Mouse (Mus musculus): ENCODE data around the gene Itih2. TPM values are rescaled to one million over a fixed set of nuclear protein-coding genes. Genes with fewer than 3 reads are reported as not detected.

Gene Itih2
- polyA plus RNA-seq, 1 experiment from 2014 or later: 2.2 TPM

DNA sequence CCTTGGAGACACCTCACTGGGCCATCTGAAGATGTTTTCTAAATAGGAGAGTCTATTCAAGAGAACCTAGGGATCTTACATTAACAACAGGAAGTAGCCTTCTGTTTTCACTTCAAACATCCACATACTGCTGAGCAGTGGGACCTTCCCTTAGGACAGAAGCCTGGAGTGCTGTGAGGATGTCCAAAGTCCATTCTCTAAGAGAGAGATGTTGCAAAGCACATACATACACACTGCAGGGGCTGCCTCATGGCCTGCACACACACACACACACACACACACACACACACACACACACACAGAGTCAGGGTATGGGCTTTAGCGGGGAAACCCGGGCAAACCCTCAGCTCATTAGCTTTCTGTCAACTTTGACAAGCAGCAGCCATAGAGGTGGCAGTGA, 30.7 kb downstream of the Itih2 start:
- no peaks in the 10 kb centered on the region for H3K27me3 ChIP-seq
- no peak overlapping the region for H3K4me3 ChIP-seq
- H3K4me2 ChIP-seq: no peak overlapping the region
- H3K4me1 ChIP-seq (replicated peaks): no peaks in the 10 kb centered on the region
- WGBS: 75% methylated on average over 2 of the region's 2 CpGs
- H3K9me3 ChIP-seq: no peaks in the 10 kb centered on the region
- H3K27ac ChIP-seq (replicated peaks): no peak overlapping the region
- no peaks in the 10 kb centered on the region for H3K36me3 ChIP-seq
- H3K9ac ChIP-seq: no peak overlapping the region
- no peak for ATAC-seq (ENCODE audit: low read depth)

GRCm38 (mm10) chr2:10098598-10099215, 32.5 kb downstream of the Itih2 start:
- Histone ChIP-seq H3K36me3 (peaks cover 10% of the 10 kb centered on the region), H3K9me3 (no peaks in the 10 kb centered on the region), H3K9ac (no peak overlapping the region), H3K4me1 (replicated peaks) (no peaks in the 10 kb centered on the region), H3K27me3 (no peaks in the 10 kb centered on the region), H3K27ac (replicated peaks) (no peak overlapping the region), H3K4me3 (no peak overlapping the region), H3K4me2 (no peak overlapping the region)
- 0 out of 2 replicates have a peak, but pooled peaks have one; percentile 20 for ATAC-seq (ENCODE audit: low read depth)
- 38% methylated on average over 9 of the region's 9 CpGs for WGBS

- H3K4me2 ChIP-seq: no peak overlapping the region
- H3K4me1 ChIP-seq (replicated peaks): no peaks in the 10 kb centered on the region
- no peak overlapping the region for H3K4me3 ChIP-seq
- H3K9me3 ChIP-seq: no peaks in the 10 kb centered on the region
- H3K27me3 ChIP-seq: no peaks in the 10 kb centered on the region
- H3K27ac ChIP-seq (replicated peaks): no peak overlapping the region
- 92% methylated on average over 14 of the region's 14 CpGs for WGBS
- H3K36me3 ChIP-seq: peaks cover 45% of the 10 kb centered on the region
- H3K9ac ChIP-seq: no peak overlapping the region
- no peak for ATAC-seq (ENCODE audit: low read depth)
These were observed 36.7 kb downstream of the Itih2 start for GRCm38 (mm10) chr2:10094327-10095100.

GRCm38 (mm10) chr2:10087256-10087850, 43.8 kb downstream of the Itih2 start:
- ATAC-seq (ENCODE audit: low read depth): no peak
- 88% methylated on average over 8 of the region's 8 CpGs for WGBS
- H3K4me1 ChIP-seq (replicated peaks): peaks cover 15% of the 10 kb centered on the region; the same call in 1 of the 2 replicates
- H3K4me2 ChIP-seq: no peak overlapping the region
- peaks cover 62% of the 10 kb centered on the region for H3K36me3 ChIP-seq
- no peaks in the 10 kb centered on the region for H3K27me3 ChIP-seq
- no peak overlapping the region for H3K4me3 ChIP-seq
- no peak overlapping the region for H3K27ac ChIP-seq (replicated peaks)
- no peak overlapping the region for H3K9ac ChIP-seq
- H3K9me3 ChIP-seq: no peaks in the 10 kb centered on the region

DNA sequence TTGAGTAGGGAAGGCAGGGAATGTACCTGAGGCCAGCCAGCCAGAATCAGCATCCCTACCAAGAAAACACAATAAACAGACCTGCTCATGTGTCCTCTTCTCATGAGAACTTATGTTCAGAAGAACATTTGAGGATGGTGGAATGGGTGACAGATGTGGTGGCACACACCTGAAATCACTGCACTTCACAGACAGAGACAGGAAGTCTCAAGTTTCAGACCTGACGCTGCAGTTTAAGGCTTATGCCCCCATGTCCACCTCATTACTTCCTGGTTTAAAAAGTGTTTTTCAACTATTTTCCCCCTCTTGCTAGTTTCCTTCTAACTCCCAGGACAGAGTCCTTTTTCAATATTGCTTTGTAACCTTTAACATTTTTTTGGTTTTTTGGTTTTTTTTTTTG, 48.5 kb downstream of the Itih2 start:
- peaks cover 25% of the 10 kb centered on the region for H3K36me3 ChIP-seq
- no peaks in the 10 kb centered on the region for H3K9me3 ChIP-seq
- peaks cover 42% of the 10 kb centered on the region for H3K4me1 ChIP-seq (replicated peaks)
- ATAC-seq (ENCODE audit: low read depth): no peak
- H3K27ac ChIP-seq (replicated peaks): no peak overlapping the region
- no peak overlapping the region for H3K4me3 ChIP-seq
- no peak overlapping the region for H3K4me2 ChIP-seq
- no peaks in the 10 kb centered on the region for H3K27me3 ChIP-seq
- H3K9ac ChIP-seq: no peak overlapping the region
- 65% methylated on average over 1 of the region's 1 CpGs for WGBS

GRCm38 (mm10) chr2:10081453-10082080, 49.6 kb downstream of the Itih2 start:
- H3K27me3 ChIP-seq: no peaks in the 10 kb centered on the region
- 85% methylated on average over 5 of the region's 5 CpGs for WGBS
- peaks cover 52% of the 10 kb centered on the region for H3K4me1 ChIP-seq (replicated peaks)
- peak overlapping the region; percentile 90 for H3K4me3 ChIP-seq
- no peak for ATAC-seq (ENCODE audit: low read depth)
- no peaks in the 10 kb centered on the region for H3K9me3 ChIP-seq
- peak overlapping the region; percentile 80 for H3K4me2 ChIP-seq
- H3K9ac ChIP-seq: peak overlapping the region; percentile 82
- peaks cover 15% of the 10 kb centered on the region for H3K36me3 ChIP-seq
- H3K27ac ChIP-seq (replicated peaks): no peak overlapping the region

GRCm38 (mm10) chr2:10080310-10081010, 50.7 kb downstream of the Itih2 start, which contains the start of the genes Atp5c1 and Kin:
Gene Atp5c1 (minus strand): TSS chr2:10080510.
Gene Kin (plus strand): TSS chr2:10080593.
- peak within 1 kb of the TSS; percentile 90 for H3K4me3 ChIP-seq
- peak within 1 kb of the TSS; percentile 80 for H3K4me2 ChIP-seq
- H3K36me3 ChIP-seq: peaks cover 7% of the 10 kb centered on the region; the same call in 1 of the 2 replicates
- H3K9me3 ChIP-seq: no peaks in the 10 kb centered on the region
- H3K4me1 ChIP-seq (replicated peaks): peaks cover 56% of the 10 kb centered on the region
- H3K9ac ChIP-seq: peak within 1 kb of the TSS; percentile 97
- peak within 1 kb of the TSS; percentile 97 for H3K27ac ChIP-seq (replicated peaks)
- ATAC-seq (ENCODE audit: low read depth): peak; percentile 98
- under 1% methylated on average over 61 of the region's 61 CpGs for WGBS
- no peaks in the 10 kb centered on the region for H3K27me3 ChIP-seq

DNA sequence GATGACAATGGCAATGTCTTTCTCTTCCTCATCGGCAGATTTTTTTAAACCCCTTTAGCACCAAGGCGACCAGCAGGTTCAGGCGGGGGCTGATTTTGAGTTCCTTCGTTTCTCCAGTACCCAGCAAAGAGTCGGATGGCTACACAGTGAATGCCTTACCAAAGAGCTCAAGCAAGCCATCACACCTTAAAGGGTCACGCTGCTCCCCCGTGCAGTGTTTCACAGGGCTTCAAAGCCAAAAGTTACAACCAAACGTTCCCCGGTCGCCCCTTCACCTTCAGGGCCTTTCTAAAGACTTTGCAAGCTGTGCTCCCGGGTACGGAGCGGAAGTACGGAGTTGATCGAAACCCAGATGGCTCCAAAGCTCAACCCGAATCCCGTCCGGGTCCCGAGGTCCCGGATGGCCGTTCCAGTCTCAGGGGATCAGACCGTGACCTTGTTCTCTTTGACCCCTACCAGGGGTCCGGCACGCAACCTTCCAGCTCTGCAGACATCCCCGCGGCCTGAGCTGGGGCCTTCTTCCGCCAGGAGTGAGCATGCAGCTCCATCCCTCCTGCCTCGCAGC, 51.4 kb downstream of the Itih2 start:
- H3K27me3 ChIP-seq: no peaks in the 10 kb centered on the region
- WGBS: under 1% methylated on average over 28 of the region's 28 CpGs
- peak overlapping the region; percentile 97 for H3K27ac ChIP-seq (replicated peaks)
- H3K36me3 ChIP-seq: peaks cover 4% of the 10 kb centered on the region; the same call in 1 of the 2 replicates
- H3K4me3 ChIP-seq: peak overlapping the region; percentile 90
- peak overlapping the region; percentile 97 for H3K9ac ChIP-seq
- peak overlapping the region; percentile 67 for H3K4me2 ChIP-seq
- H3K4me1 ChIP-seq (replicated peaks): peaks cover 49% of the 10 kb centered on the region
- ATAC-seq (ENCODE audit: low read depth): no peak; the same call in 1 of the 2 replicates
- no peaks in the 10 kb centered on the region for H3K9me3 ChIP-seq

DNA sequence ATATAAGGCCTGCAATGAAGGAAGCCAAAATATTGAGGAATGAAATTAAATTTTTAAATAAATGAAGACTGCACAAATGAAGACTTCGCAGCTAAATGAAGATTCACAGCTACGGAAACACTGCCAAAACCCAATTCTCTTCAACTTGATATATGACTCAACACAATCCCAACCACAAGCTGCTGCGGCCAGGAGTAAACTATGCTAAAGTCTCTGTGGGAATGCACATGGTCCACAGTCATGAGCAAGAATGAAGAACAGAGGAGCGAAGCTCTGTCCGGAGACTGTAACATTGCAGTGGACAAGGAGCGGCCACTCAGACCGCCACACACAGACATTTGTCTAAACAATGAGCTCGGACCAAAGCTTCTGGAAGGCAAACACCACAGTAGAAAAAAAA, 54.5 kb downstream of the Itih2 start:
- ATAC-seq (ENCODE audit: low read depth): no peak
- Histone ChIP-seq H3K27ac (replicated peaks) (no peak overlapping the region), H3K9me3 (no peaks in the 10 kb centered on the region), H3K4me2 (no peak overlapping the region), H3K36me3 (peaks cover 16% of the 10 kb centered on the region), H3K9ac (no peak overlapping the region), H3K4me3 (no peak overlapping the region), H3K27me3 (no peaks in the 10 kb centered on the region), H3K4me1 (replicated peaks) (peaks cover 39% of the 10 kb centered on the region)
- 86% methylated on average over 8 of the region's 8 CpGs for WGBS

GRCm38 (mm10) chr2:10074470-10074869, 56.7 kb downstream of the Itih2 start:
- H3K4me1 ChIP-seq (replicated peaks): peaks cover 33% of the 10 kb centered on the region
- no peaks in the 10 kb centered on the region for H3K9me3 ChIP-seq
- no peak overlapping the region for H3K4me3 ChIP-seq
- peaks cover 17% of the 10 kb centered on the region for H3K36me3 ChIP-seq
- H3K27ac ChIP-seq (replicated peaks): no peak overlapping the region
- no peak overlapping the region for H3K9ac ChIP-seq
- no peak overlapping the region for H3K4me2 ChIP-seq
- 82% methylated on average over 7 of the region's 7 CpGs for WGBS
- H3K27me3 ChIP-seq: no peaks in the 10 kb centered on the region
- no peak for ATAC-seq (ENCODE audit: low read depth)

GRCm38 (mm10) chr2:10071751-10072150, 59.4 kb downstream of the Itih2 start:
- 66% methylated on average over 7 of the region's 7 CpGs for WGBS

More at GRCm38 (mm10) chr2:10071751-10072150, 59.4 kb downstream of the Itih2 start:
- H3K9me3 ChIP-seq: no peaks in the 10 kb centered on the region
- no peaks in the 10 kb centered on the region for H3K27me3 ChIP-seq
- ATAC-seq (ENCODE audit: low read depth): no peak
- no peak overlapping the region for H3K27ac ChIP-seq (replicated peaks)
- no peak overlapping the region for H3K4me2 ChIP-seq
- no peak overlapping the region for H3K4me3 ChIP-seq
- peaks cover 8% of the 10 kb centered on the region for H3K4me1 ChIP-seq (replicated peaks)
- H3K36me3 ChIP-seq: peaks cover 36% of the 10 kb centered on the region
- H3K9ac ChIP-seq: no peak overlapping the region
